Mouse (Mus musculus) cerebellum, postnatal 25 days (tissue): ENCODE data around the gene Tnfrsf21.

Source experiments
- DNase-seq, 2 experiments: peaks; one replicate each; pipeline ENCODE4 v3.0.0; 2021; ENCODE audit warnings: mixed read lengths in 2 of 2

The Tnfrsf21 gene

DNA sequence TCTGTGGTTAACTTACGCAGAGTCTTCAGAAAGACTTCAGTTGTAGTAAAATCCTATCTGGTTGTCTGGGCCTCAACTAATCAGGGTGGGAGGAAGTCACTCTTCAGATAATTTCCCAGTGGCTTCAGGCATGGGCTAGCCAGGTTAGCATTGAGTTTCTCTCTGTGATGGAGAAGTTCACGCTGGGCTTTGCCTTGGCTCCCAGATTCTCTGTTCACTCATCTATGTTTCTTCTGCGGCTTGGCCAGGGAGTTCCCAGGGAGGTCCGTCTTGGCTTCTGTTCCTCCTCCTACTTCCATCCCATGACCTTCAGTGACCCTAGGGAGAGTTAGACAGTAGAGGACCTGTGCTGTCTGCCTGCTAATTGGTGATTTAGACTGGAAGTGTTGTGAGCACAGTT lies 61.2 kb downstream of the Tnfrsf21 start:
- peak; percentile 23 to 26 for DNase-seq

DNA sequence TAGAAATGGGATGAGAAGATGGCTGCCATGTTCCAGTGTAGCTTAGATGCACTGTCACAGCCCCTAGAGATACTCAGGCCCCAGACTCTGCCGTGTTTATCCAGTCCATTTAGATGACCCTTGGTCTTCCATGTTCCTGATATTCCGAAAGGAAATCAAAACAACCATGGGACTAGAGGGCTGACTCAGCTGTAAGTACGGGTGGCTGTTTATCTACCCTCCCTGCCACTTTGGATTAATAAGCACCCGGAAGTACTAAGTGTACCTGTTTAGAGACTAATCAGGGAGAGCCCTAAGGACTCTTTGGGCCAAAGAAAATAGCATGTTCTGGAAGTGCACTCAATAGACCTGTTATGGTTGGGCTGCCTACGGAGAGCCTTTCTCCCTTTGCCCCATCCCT lies 64.9 kb downstream of the Tnfrsf21 start:
- DNase-seq: no peak

DNA sequence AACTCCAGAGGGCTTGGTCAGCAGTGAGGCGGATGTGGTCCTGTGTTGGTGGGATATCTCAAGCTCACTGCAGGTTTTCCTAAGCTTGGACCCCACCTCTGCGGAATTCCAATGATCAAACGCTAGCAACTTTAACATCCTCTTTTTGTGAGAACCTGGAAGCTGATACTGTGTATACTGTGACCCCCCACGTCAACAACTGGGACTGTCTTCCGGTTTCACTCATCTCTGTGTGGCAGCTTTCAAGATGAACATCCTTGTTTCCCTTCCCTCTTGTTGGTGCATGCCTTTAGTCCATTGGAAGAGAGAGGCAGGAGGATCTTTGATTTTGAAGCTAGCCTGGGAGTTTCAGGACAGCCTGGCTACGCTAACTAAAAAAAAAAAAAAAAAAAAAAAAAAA lies 73.1 kb downstream of the Tnfrsf21 start:
- no peak for DNase-seq

DNA sequence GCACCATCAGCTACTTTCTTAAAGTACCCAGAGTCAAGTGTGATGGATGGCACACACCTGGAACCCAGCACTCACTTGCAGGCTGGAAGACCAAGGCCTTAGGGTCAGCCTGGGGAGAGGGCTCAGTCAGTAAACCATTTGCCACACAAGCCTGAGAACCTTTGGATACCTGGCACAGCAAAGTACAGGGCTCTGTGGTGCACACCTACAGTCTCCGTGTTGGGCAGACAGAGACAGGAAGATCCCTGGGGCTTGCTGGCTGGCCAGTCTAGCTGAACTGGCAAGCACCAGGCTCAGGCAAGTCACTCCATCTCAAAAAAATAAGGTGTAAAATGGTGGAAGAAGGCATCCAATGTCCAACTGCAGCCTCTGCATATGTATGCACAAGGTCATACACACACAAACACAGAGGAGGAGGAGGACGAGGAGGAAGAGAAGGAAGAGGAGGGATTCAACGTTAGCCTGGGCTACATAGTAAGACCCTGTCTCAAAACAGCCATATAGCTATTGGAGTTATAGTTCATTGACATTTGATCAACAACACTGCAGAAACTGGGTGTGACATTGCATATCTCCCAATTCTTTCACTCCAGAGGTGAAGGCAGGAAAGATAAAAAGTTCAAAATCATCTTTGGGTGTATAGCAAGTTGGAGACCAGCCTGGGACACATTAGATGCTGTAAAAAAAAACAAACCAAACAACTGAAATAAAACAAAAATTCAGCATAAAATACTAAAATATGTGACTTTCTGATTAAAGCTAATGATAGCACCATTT lies 74.8 kb downstream of the Tnfrsf21 start:
- DNase-seq: no peak

DNA sequence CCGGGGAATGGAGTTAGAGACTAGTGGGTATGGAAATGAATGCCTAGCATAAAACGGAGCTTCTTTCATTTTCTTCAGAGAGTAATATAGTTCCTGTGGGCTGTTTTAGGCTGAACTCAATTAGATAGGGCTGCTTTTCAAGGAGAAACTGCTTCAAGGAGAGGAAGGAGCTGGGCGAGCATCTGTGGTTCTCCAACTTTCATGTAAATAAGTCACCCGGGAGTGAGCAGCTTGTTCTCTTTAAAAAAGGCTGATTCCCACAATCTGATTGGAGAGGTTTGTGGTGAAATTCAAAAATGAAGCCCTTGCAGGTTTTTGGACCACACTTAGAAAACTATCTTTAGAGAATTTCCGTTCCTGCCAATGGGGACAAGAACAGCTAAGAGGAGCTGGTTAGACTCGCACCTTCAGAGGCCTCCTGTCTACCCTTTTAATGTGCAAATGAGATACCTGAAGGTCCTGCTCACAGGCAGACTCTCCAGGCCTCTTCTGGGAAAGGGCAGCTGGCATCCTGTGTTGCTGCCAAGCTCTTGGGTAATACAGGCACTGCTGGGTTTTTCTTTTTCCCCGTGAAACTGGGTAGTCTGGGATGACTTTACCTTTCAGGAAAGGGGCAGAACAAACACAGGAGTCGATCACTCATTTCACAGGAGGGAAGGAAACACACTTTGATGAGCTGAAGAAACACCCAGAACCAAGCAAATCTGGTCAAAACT lies 76.1 kb downstream of the Tnfrsf21 start:
- DNase-seq: peak in 1 of 2 experiments; percentile 18

DNA sequence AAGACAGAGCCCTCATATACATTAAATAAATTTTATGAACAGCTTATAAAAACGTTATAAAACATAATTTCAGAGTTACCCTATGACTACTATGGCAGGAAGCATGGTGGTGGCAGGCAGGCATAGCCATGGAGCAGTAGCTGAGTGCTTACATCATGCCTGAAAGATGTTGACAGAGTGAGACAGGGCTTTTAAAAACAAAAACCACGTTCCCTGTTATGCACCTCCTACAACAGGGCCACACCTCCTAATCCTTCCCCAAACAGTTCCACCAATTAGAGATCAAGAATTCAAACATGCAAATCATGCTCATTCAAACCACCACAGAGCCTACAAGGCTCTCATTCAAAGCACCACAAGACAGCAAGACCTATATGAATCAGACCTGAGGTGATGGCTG lies 77.9 kb downstream of the Tnfrsf21 start:
- DNase-seq: no peak

DNA sequence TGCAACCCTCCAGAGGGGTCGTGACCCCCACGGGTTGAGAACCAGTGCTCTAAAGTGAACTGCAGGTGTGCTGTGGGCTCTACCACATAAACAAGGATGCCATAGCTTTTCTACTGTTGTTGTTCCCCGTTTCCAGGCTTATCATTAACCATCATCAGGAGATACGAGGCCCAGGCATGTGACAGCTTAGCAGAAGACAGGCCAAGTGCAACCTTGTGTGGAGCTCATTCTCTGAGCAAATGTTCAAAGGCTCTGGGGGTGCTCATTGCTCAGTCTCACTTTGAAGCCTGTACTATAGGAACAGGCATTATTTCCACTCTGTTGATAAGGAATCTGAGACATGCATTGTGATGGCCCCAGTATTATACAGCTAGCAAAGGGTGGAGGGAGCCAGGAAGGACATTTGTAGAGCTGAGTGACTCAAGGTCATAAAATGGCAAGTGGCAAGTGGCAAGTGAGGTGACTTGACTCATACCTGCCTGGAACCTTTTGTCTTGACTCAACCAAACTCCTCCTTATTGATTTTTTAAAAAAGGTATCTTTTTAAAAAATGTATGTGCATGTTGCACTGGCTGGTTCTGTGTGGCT lies 80.8 kb downstream of the Tnfrsf21 start:
- DNase-seq: no peak

DNA sequence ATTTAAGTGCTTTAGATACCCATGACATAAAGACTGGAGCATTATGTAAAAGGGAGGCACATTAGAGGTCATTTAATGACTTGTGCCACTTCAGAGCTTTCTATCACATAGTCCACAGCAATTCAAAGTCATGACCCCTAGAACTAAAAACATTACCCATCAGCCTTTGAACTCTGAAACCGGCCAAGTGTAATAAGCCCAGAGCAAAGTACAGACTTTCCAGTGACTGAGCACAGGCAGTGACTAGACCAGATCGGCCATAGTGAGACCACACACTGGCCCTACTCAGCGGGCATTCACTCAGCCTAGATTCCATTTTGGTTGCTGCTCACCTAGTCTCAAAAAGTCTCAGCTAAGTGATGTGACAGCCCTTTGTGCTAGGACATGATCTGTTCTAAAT lies 89.8 kb downstream of the Tnfrsf21 start:
- DNase-seq: no peak

DNA sequence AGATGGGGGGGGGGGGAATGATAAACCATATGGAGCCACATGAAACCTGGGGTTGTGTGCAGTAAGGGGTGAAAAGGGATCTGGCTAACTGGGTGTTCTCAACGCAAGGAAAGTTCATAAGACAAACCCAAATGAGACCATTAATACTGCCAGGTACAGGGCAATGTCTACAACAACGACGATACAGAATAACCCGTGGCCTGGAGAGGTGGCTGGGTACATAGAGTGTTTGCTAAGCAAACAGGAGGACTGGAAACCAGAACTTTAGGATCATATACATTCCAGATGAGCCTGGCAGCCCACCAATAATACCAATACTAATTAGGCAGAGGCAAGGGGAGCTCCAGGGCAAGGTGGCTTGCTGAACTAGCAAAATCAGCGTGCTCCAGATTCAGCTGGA lies 91.0 kb downstream of the Tnfrsf21 start:
- DNase-seq: no peak

DNA sequence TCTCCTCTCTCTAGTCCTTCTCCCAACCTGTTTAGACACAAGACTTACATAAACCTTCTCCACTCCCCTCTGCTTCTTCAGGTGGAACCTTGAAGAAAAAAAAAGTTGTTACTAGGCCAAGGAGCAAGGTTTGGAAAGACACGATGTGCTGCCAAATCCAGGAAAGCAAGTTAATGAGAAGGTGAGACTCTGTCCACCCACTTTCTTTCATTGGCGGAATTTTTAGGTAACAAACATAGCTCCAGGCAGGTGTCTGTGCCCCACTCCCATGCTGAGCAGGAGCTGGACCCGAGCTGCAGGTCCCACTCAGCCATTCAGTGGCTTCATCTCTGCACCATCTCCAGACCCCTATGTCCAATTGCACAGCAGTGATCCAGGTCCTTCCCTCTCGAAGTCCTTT lies 93.1 kb downstream of the Tnfrsf21 start:
- DNase-seq: no peak

DNA sequence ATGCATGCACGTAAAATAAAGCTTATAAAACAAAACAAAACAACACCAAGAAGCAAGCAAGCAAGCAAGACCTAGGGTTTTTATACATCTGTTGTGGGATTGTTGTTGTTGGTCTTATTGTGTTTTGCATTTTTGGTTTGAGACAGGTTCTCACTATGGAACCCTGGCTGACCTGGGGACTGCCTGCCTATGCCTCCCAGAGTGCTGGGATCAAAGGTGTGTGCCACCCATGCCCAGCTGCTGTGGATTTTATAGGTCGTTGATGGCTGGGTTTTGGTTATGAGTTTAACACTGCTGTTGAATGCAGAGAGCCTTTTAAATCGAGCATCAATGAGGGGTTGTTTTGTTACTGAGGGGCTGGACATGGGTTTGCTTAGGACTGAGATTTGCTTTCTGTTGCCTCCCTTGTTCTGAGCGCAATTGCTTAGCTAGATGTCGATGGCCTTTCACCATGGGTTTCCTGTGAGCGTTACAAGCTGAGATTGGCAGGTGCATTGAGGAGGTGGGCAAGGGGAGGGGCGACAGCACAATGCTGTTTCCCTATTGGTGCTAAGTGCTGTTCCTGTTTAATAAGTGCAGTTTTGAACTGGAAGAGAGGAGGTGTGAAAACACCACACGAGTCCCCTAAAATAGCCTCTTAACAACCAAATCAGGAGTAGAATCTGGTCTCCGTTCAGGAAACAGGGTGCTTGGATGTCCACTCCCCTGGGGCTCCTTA lies 94.0 kb downstream of the Tnfrsf21 start:
- DNase-seq: no peak

DNA sequence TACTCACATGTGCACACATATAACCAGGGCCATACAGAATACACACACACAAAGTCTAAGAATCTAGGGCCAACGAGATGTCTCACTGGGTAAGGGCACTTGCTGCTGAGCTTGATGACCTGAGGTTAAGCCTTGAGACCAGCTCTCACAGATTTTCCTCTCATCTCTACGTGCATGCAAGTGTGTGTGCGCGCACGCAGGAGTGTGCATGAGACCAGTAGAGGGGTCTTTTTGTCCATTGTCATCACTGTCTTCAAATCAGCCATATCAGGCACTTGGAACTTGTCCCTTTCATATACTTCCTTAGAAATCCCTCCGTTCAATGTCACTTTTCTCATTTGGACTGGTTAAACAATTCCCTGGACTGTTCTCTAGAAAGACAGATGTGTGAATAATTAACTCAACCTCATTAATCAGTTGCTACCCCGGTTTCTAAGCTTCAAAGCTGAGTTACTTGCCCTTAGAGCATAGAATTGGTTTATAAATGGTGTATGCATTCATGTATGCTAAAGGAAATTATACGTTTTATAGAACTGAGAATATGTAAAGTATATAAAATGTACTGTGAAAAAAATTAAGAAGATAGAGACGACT lies 97.1 kb downstream of the Tnfrsf21 start:
- DNase-seq: no peak

DNA sequence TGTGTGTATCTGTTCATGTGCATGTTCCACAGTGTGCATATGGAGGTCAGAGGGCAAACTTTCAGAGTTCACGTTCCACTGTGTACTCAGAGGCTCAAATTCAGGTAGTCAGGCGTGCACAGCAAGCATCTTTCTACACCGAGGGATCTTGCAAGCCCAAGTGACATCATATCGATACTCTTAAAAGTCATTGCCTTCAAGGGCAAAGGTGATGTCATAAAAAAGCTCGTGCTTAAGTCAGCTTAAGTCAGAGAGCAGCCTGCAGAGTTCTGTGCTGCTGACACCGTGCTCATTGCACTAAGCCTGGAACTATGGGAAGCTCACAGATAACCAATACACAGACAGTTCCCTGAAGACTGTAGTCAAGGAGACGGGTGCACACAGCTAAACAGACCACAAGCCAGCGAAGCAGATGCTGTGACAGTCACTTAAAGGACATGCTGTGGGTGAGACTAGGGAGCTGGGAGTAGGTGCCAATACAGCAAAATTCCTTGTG lies 97.8 kb downstream of the Tnfrsf21 start:
- no peak for DNase-seq

DNA sequence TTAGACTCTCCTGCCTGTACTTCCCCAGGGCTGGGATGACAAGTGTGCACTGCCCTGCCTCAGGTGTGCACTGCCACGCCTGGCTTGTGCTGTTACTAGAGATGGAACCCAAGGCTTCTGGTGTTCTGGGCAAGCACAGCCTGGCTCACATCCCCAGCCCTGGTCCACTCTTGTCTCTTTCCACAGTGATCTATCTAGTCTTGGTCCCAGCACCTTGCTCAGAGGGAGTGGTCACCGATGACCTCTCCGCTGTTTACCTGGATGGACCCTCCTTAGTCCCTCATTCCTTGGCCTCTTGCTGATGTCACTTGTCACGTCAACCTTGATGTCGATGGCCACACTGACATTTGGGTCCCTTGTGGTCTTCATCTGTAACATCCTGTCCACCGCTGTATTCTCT lies 98.6 kb downstream of the Tnfrsf21 start:
- DNase-seq: no peak

DNA sequence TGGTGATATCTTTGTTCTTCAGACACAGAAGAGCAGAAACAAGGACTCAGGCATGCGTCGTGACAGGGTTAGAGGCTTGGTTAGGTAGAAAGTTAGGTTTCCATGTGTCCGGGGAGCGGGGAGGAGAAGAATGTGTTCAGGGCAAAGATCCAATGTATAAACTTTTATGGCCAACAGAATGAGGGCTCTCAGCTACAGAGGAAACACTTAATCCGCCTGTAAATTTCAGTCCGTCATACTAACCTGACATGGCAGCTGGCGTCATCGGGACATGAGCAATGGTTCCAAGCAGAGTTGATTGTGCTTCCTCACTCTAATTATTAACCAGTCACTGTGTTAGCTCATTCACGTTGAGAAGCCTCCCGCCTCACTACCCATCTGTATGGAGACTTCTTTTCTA lies 100.4 kb downstream of the Tnfrsf21 start:
- no peak for DNase-seq

DNA sequence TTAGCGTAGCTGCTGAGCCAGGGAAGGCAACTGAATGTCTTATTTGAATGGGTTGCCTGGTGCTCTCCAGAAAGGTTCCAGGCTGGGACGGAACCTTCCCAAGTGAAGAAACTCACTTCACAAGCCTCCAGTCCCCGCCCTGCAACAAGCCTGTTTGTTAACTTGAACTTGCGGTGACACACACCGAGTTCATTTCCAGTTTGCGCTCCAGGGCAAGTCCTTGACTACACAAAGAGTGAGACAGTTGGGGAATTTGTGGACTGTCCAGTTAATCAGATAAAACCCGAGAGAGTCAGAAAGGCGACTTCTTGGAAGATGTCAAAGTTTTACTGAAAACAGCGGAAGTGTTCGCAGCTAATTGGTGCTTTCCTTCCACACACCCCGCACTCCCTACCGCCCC lies 103.1 kb downstream of the Tnfrsf21 start:
- DNase-seq: no peak

DNA sequence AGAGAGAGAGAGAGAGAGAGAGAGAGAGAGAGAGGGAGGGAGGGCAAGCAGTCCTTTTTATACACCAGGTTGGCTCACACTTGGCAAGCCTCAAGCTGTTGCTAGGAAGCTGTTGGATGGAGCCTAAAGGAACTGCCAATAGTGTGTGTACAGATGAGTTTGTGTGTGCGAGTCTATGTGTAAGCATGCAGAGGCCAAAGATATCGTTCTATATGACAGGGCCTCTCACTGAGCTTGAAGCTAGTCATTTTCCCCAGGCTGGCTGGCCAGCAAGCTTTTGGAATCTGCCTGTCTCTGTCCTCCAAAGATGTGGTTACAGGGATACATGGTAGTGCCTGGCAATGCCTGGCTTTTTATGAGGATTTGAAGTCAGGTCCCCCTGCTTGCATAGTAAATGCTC lies 104.7 kb downstream of the Tnfrsf21 start:
- no peak for DNase-seq

DNA sequence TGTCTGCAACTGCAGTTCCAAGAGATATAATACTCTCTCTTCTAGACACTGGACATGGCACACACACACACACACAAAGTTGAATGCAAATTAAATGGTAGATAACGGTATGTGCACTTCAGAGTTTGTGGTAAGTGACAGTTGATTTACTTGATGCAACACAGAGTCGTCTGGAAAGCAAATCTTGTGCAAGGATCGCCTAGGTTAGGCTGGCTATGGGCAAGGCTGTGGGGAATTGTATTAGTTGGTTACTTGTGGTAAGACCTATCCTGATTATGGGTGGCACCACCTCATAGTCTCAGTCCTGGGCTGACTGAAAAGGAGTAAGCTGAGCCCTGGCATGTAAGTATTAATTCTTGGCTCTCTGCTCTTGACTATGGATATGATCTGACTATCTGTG lies 112.0 kb downstream of the Tnfrsf21 start:
- no peak for DNase-seq

DNA sequence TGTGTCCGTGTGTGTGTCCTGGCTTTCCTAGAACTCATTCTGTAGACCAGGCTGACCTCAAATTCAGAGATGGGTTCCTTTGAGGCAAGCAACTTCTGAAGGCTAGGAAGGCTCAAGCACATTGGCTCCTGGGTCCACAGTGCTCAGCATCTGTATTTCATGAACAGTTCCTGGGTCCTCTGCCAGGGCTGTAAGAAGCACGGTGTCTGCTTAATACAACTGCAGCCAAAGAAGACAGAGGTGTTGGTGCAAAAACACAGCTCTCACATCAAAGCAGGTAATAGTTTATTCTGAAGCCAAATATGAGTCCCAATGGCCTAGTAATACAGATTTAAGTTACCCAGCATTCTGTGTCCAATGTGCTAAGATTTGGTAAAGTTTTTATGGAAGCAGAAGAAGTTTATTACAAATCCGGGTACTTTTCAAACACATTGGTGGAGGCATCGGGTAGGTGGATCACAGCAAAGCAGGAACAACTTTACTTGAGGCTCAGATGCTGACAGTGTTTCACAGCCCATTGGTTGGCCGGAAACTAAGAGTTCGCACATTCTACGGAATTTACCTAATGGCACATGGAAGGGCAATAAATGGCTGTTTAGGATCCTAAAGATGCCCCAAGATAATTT lies 112.7 kb downstream of the Tnfrsf21 start:
- DNase-seq: no peak

DNA sequence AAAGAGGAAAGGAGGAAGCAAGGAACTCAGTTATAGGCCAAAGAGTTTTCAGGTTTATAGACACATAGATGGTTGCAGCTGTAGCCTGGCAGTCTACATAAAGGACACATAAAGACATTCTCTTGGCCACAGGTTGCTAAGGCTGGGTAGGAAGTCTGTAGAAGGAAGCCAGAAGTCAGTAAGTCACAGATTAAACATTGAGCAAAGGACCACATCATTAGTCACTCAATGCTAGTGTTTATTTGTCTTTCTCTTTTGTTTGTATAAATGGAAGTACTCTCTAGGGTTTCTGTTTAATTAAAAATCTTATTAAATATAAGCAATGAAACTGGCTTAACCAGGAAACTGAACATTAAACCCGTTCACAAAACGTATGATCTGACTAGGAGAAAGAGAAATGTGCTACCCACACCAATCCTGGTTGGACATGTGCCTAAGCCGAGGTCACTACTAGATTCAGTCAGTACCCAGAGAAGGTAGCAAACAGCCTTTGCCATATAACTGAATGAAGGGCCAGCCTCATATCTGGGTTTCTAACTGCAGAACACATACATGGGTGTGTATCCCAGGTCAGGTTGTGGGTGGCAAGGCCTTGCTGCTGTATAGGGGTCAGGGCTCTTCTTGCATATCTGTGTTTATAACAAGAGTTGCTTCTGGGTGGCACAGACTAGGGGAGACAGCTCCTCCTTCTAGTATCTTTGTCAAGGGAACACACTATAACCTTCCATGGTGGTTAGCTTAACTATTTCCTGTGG lies 113.9 kb downstream of the Tnfrsf21 start:
- no peak for DNase-seq

DNA sequence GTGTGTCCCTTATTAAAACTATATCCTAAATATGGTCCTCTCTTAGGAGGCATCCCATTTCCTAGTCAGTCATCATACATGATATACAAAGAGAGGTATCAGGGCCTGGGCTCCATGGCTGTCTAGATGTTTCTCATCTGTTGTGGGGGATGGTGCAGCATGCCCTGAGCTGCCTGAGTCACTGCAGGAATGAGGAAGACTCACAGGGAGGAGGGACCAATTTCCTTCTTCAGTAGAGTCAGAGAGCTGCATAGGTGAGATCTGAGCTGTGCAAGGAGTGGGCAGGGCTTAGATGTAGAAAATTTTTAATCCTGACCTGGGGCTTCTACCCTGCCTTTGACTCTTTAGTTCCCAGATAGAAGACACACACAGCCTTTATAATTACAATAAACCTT lies 114.5 kb downstream of the Tnfrsf21 start:
- DNase-seq: no peak

DNA sequence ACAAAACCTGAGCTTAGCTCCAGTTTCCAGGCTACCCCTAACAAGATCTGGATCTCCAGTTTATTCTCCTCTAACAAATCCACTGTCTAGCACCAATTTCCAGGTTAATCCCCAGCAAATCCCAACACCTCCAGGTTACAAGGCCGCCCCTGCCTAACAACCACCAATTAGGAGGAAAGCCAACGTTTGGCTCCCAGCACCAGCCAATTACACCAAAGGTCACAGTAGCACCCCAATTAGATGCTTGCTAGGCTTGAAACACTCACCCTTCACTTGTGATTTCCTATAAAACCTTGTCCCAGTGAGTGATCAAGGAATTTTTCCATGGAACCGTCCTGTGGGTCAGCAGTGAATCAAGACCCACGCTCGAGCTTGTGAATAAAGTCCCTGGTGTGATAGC lies 116.1 kb downstream of the Tnfrsf21 start:
- DNase-seq: no peak
